Mouse (Mus musculus) embryonic facial prominence, embryonic 13.5 days (tissue): Measurements from ENCODE around the gene Clcnka. TPM values are rescaled to one million over a fixed set of nuclear protein-coding genes. Genes with fewer than 3 reads are reported as not detected.

Experiments used
- ATAC-seq: fragments of 200-750 bp; cut with Nextera tagmentation; 2 replicates; pipeline ENCODE4 v1.8.0; 2017; ENCODE audit warnings: low read depth; ENCODE audit not compliant: insufficient number of reproducible peaks, insufficient read depth, low FRiP score, low TSS enrichment
- H3K27ac ChIP-seq: fragments of 300-500 bp; sonication (generic); 2 replicates; pipeline ENCODE4 v1.5.1; 2015; ENCODE audit warnings: moderate library complexity, mild to moderate bottlenecking, inconsistent platforms
- H3K27me3 ChIP-seq: fragments of 300-500 bp; sonication (generic); 2 replicates; pipeline ENCODE4 v1.6.1; 2015; ENCODE audit warnings: mild to moderate bottlenecking, inconsistent platforms
- H3K36me3 ChIP-seq: fragments of 300-500 bp; sonication (generic); 2 replicates; pipeline ENCODE4 v1.6.1; 2015; ENCODE audit warnings: mild to moderate bottlenecking, inconsistent platforms
- H3K4me1 ChIP-seq: fragments of 300-500 bp; sonication (generic); 2 replicates; pipeline ENCODE4 v1.6.1; 2015; ENCODE audit warnings: inconsistent platforms
- H3K4me2 ChIP-seq: fragments of 300-500 bp; sonication (generic); 2 replicates; pipeline ENCODE4 v1.6.1; 2015; ENCODE audit warnings: moderate library complexity, mild to moderate bottlenecking, inconsistent platforms
- H3K4me3 ChIP-seq: fragments of 300-500 bp; sonication (generic); 2 replicates; pipeline ENCODE4 v1.5.1; 2015; ENCODE audit warnings: mild to moderate bottlenecking, inconsistent platforms
- H3K9ac ChIP-seq: fragments of 300-500 bp; sonication (generic); 2 replicates; pipeline ENCODE4 v1.6.1; 2015; ENCODE audit warnings: mild to moderate bottlenecking, inconsistent platforms
- H3K9me3 ChIP-seq: fragments of 300-500 bp; sonication (generic); 2 replicates; pipeline ENCODE4 v1.6.1; 2016; ENCODE audit warnings: inconsistent platforms
- WGBS: fragments of 180-500 bp; shearing (Covaris S2); methylation state at CpG from one replicate; pipeline ENCODE4 v1.1.7; 2015; ENCODE audit warnings: mixed read lengths; 5-methylcytosine and 5-hydroxymethylcytosine counted together
- microRNA-seq: library from miRNA; unstranded; fragments of <30 nt; microRNA quantifications from one replicate; pipeline ENCODE4, GENCODE M21; 2016
- polyA plus RNA-seq: library from polyadenylated mRNA; unstranded; fragments of >200 nt; fragmentation: Nextera tagmentation; extraction: Ambion mirVana; gene quantifications from 2 replicates; pipeline ENCODE4 v1.2.1, GENCODE M21; 2015

Gene Clcnka
- polyA plus RNA-seq, 1 experiment from 2014 or later = 0.18 TPM

DNA sequence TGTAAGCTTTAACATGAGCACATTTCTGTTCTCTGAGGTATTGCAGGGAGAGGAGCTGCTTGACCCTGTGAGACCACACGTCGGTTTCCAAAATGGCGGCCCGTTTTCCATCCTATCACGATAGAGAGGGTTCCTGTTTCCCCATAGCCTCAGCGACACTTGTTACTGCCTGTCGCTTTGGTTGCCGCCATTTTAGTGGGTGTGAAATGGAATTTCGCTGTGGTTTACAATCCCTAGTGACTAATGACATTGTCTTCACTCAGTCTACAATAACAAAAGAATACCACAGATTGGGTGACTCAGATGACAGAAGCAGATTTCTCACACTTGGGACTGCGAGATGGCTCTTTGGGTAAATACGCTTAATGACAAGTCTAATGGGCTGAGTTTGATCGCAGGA, 53.3 kb downstream of the Clcnka start:
- Histone ChIP-seq H3K27ac (no peak overlapping the region), H3K4me3 (no peak overlapping the region), H3K9ac (no peak overlapping the region), H3K4me2 (no peak overlapping the region), H3K36me3 (no peaks in the 10 kb centered on the region), H3K4me1 (peaks cover 12% of the 10 kb centered on the region), H3K27me3 (no peaks in the 10 kb centered on the region; the same call in 1 of the 2 replicates), H3K9me3 (no peaks in the 10 kb centered on the region)
- ATAC-seq = no peak
- WGBS = 91% methylated on average over 12 of the region's 12 CpGs

DNA sequence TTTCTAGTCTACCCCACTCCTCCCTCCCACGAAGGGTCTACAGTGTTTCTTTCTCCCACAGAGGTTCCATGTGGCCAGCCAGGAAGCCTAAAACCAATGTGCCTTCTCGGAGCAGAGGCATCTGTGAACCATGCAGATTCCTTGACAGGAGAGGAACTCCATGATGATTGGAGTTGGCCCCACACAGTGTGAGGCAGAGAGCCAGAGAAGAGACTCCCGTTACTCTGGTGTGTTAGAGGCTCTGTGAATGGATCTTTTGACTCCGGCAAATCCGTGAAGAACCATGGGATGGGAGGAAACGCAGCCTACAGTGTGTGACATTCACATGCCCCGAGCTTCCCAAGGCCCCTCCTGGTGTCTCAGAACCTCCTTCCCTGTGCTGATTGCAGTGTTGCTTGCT, 55.0 kb downstream of the Clcnka start:
- Histone ChIP-seq H3K27ac (0 out of 2 replicates have a peak overlapping the region, but pooled peaks have one; percentile 40), H3K9ac (no peak overlapping the region), H3K27me3 (peaks cover under 1% of the 10 kb centered on the region; the same call in 1 of the 2 replicates), H3K9me3 (no peaks in the 10 kb centered on the region), H3K4me2 (no peak overlapping the region), H3K36me3 (no peaks in the 10 kb centered on the region), H3K4me3 (no peak overlapping the region), H3K4me1 (peaks cover 18% of the 10 kb centered on the region)
- no peak for ATAC-seq
- WGBS = 42% methylated on average over 7 of the region's 7 CpGs

DNA sequence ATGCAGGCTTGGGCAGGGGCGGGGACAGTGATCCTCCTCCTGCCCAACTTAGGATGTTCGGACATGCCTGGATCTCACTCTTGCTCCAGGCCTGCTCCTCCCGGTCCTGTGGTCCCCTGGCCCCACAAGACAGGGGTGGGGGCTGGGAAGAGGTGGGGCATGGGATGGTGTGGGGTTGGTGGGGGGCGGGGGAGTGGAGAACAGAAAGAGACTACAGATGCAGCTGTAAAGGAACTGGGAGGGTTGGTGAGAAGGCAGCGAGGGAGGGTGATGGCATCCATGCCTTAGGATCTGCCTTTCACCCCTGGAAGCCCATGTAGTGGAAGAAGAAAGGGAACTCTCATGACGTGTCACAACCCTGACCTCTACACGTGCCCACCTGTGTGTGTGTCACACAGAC, 57.0 kb downstream of the Clcnka start:
- H3K4me1 ChIP-seq = peaks cover 26% of the 10 kb centered on the region
- 55% methylated on average over 7 of the region's 7 CpGs for WGBS
- H3K4me3 ChIP-seq = no peak overlapping the region
- peaks cover 2% of the 10 kb centered on the region; the same call in 1 of the 2 replicates for H3K27me3 ChIP-seq
- ATAC-seq = no peak
- H3K36me3 ChIP-seq = no peaks in the 10 kb centered on the region
- no peak overlapping the region for H3K4me2 ChIP-seq
- peak overlapping the region; percentile 44; the same call in 1 of the 2 replicates for H3K9ac ChIP-seq
- no peaks in the 10 kb centered on the region for H3K9me3 ChIP-seq
- no peak overlapping the region for H3K27ac ChIP-seq

GRCm38 (mm10) chr4:141338853-141339252, 59.7 kb downstream of the Clcnka start:
- Histone ChIP-seq H3K4me3 (no peak overlapping the region), H3K27ac (peak overlapping the region; percentile 76), H3K36me3 (no peaks in the 10 kb centered on the region), H3K27me3 (peaks cover 2% of the 10 kb centered on the region; the same call in 1 of the 2 replicates), H3K9ac (peak overlapping the region; percentile 52), H3K4me1 (peaks cover 47% of the 10 kb centered on the region), H3K9me3 (no peaks in the 10 kb centered on the region), H3K4me2 (no peak overlapping the region)
- WGBS = 30% methylated on average over 1 of the region's 1 CpGs
- no peak for ATAC-seq

DNA sequence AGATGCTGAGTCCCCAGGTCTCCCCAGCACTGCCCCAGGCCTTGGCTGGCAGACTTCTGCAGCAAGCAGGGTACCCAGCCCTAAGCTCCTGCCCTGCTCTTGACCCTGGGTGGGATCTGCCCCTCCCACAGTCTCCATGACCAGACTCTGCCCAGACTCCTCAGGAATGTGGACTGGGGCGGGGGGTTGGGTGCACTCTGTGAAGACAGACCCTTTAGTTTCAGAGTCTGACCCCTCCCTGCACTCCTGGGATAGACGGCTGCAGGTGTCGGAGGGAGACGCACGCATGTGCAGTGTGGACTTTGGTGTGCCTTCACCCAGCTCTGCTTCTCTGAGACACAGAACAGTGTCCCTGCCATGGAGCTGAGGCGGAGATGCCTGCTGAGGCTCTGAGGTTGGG, 60.5 kb downstream of the Clcnka start:
- Histone ChIP-seq H3K4me1 (peaks cover 52% of the 10 kb centered on the region), H3K27me3 (peaks cover 2% of the 10 kb centered on the region; the same call in 1 of the 2 replicates), H3K9me3 (no peaks in the 10 kb centered on the region), H3K4me2 (peak overlapping the region; percentile 12; the same call in 1 of the 2 replicates), H3K4me3 (no peak overlapping the region), H3K27ac (peak overlapping the region; percentile 76), H3K9ac (peak overlapping the region; percentile 52), H3K36me3 (no peaks in the 10 kb centered on the region)
- ATAC-seq = peak; percentile 56; the same call in 1 of the 2 replicates
- 19% methylated on average over 6 of the region's 6 CpGs for WGBS

DNA sequence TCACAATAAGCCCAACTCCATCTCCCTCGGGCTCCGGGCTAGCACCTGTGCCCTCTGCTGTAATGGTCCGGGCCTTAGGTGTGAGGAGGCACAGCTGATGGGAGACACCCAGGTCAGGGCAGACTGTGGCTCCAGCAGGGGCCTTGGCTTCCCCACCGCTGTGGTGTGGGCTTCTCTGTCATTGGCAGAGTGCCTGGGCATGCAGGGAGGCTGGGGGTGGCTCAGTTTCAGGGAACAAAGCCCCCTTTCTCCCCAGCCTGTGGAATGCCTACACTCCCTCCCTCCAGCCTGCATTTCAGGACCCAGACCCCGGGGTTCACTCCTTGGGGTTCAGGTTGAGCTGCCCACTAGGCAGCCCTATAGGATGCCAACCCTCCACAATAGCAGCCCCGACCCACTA, 62.3 kb downstream of the Clcnka start:
- Histone ChIP-seq H3K4me2 (no peak overlapping the region), H3K27me3 (peaks cover 2% of the 10 kb centered on the region; the same call in 1 of the 2 replicates), H3K4me3 (no peak overlapping the region), H3K9me3 (no peaks in the 10 kb centered on the region), H3K9ac (no peak overlapping the region), H3K4me1 (peaks cover 60% of the 10 kb centered on the region), H3K36me3 (no peaks in the 10 kb centered on the region), H3K27ac (peak overlapping the region; percentile 62)
- WGBS = 60% methylated on average over 6 of the region's 6 CpGs
- no peak for ATAC-seq

DNA sequence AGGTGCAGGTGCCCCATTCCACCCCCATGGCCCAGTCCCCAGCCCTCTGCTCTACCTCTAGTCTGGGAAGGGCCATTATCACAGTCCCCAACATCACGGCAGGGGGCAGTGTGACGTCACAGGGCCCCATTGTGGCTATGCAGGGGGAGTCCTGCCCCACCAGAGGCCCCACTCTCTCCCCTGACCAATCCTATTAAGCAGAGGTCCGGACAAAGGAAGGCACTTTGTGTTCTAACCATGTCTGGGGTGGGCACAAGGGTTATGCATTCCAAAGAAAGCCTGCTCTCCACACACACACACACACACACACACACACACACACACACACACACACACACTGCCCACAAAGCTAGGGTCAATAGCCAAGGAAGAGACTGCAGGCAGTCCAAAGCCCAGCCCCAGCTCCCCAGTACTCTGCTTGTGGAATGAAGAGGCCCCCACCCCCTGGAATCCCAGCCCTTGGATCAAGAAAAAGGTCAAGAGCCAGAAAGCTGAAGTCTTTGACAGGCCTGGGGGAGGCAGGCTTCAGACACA, 63.2 kb downstream of the Clcnka start:
- peaks cover 61% of the 10 kb centered on the region for H3K4me1 ChIP-seq
- H3K36me3 ChIP-seq = no peaks in the 10 kb centered on the region
- H3K9ac ChIP-seq = no peak overlapping the region
- H3K4me3 ChIP-seq = no peak overlapping the region
- no peak for ATAC-seq
- H3K27ac ChIP-seq = peak overlapping the region; percentile 62
- H3K9me3 ChIP-seq = no peaks in the 10 kb centered on the region
- peaks cover 2% of the 10 kb centered on the region; the same call in 1 of the 2 replicates for H3K27me3 ChIP-seq
- WGBS = 10% methylated on average over 3 of the region's 3 CpGs
- no peak overlapping the region for H3K4me2 ChIP-seq

DNA sequence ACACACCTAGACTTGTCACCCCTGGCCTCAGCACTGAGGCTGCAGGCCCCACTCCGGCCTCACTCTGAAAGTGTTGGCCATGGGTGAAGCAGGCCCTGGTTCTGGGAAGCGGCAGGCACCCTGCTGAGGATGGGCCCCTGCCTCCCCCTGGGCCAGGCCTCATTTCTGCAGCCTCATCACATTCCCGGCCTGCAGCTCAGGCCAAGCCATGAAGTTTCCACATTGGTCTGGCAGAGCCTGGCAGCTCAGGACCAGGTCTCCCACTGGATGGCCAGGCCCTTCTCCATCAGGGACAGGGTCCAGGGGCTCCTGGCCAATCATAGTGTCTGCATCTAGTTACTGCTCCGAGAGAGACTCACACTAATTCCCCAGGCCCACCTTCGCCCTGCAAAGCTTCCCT, 63.8 kb downstream of the Clcnka start:
- H3K4me2 ChIP-seq = no peak overlapping the region
- H3K27ac ChIP-seq = peak overlapping the region; percentile 22; the same call in 1 of the 2 replicates
- H3K4me1 ChIP-seq = peaks cover 68% of the 10 kb centered on the region
- no peak overlapping the region for H3K4me3 ChIP-seq
- H3K9me3 ChIP-seq = no peaks in the 10 kb centered on the region
- WGBS = 71% methylated on average over 5 of the region's 5 CpGs
- ATAC-seq = no peak
- H3K9ac ChIP-seq = no peak overlapping the region
- H3K27me3 ChIP-seq = peaks cover 2% of the 10 kb centered on the region; the same call in 1 of the 2 replicates
- H3K36me3 ChIP-seq = no peaks in the 10 kb centered on the region

Small RNA genes lying within 50 kb of the gene (microRNA-seq; reads per million reads assigned to microRNA genes)
- gene Gm25690 = not detected

Other genes with a start within 250 kb of the Clcnka start
- 7.4 and 7.9 TPM in 2 replicates for gene Rsg1, start 184.8 kb downstream of the Clcnka start, polyA plus RNA-seq
- gene Arhgef19, start 159.2 kb downstream of the Clcnka start, polyA plus RNA-seq = 18.9 and 23.3 TPM in 2 replicates
- 2.6 and 4.0 TPM in 2 replicates for gene Epha2, start 97.5 kb downstream of the Clcnka start, polyA plus RNA-seq
- gene Fam131c, start 30.5 kb downstream of the Clcnka start, polyA plus RNA-seq = 1.7 and 2.9 TPM in 2 replicates
- not detected in 2 replicates for gene Clcnkb, start 17.3 kb upstream of the Clcnka start, polyA plus RNA-seq
- gene Hspb7, start 22.1 kb upstream of the Clcnka start, polyA plus RNA-seq = 0.63 TPM in 1 of 2 replicates, not detected in the other
- not detected in 2 replicates for gene Srarp, start 37.4 kb upstream of the Clcnka start, polyA plus RNA-seq
- gene Zbtb17, start 45.9 kb upstream of the Clcnka start, polyA plus RNA-seq = 43.4 and 43.8 TPM in 2 replicates
- 11.6 and 12.7 TPM in 2 replicates for gene Spen, start 139.9 kb upstream of the Clcnka start, polyA plus RNA-seq
- gene Fblim1, start 207.4 kb upstream of the Clcnka start, polyA plus RNA-seq = 49.0 and 56.1 TPM in 2 replicates
- gene Tmem82, start 219.9 kb upstream of the Clcnka start, polyA plus RNA-seq = 0.47 and 0.74 TPM in 2 replicates
- 0.12 TPM in 1 of 2 replicates, not detected in the other for gene Slc25a34, start 225.1 kb upstream of the Clcnka start, polyA plus RNA-seq